Mouse (Mus musculus) hindbrain, postnatal 0 days (tissue): ENCODE measurements at regions not wholly inside any gene's neighbourhood (a gene's known extent, or its start where the extent isn't known, plus 50 kb on each side); places are given as distances from the start of the nearest gene placed in this dataset.
"Not testable (repeated sequence)": the region's sequence is repeated elsewhere in the genome, so short reads cannot be mapped to it uniquely, and the experiment has no call there.

ENCODE experiments used
- ATAC-seq: fragments of 200-750 bp; cut with Nextera tagmentation; 2 replicates; pipeline ENCODE4 v1.8.0; 2017; ENCODE audit warnings: mild to moderate bottlenecking, moderate TSS enrichment, moderate library complexity
- DNase-seq: peaks from one replicate; pipeline ENCODE4 v3.0.0-alpha.2; 2015; ENCODE audit warnings: low spot score
- H3K27ac ChIP-seq: fragments of 300-500 bp; sonication (generic); 2 replicates; pipeline ENCODE4 v1.5.1; 2014; ENCODE audit warnings: mild to moderate bottlenecking
- H3K27me3 ChIP-seq: fragments of 300-500 bp; sonication (generic); 2 replicates; pipeline ENCODE4 v1.6.1; 2014; ENCODE audit warnings: low read length, mixed read lengths; ENCODE audit not compliant: insufficient read depth
- H3K36me3 ChIP-seq: fragments of 300-500 bp; sonication (generic); 2 replicates; pipeline ENCODE4 v1.6.1; 2014; ENCODE audit warnings: low read length, mixed read lengths; ENCODE audit not compliant: insufficient read depth
- H3K4me1 ChIP-seq: fragments of 300-500 bp; sonication (generic); 2 replicates; pipeline ENCODE4 v1.6.1; 2014; ENCODE audit warnings: antibody characterized with exemption, low read length, mixed read lengths; ENCODE audit not compliant: insufficient read depth
- H3K4me2 ChIP-seq: fragments of 300-500 bp; sonication (generic); 2 replicates; pipeline ENCODE4 v1.6.1; 2014; ENCODE audit warnings: low read depth, mild to moderate bottlenecking, low read length, moderate library complexity, mixed read lengths
- H3K4me3 ChIP-seq: fragments of 300-500 bp; sonication (generic); 2 replicates; pipeline ENCODE4 v1.5.1; 2014; ENCODE audit warnings: low read length
- H3K9ac ChIP-seq: fragments of 300-500 bp; sonication (generic); replicated peaks from 2 replicates; pipeline ENCODE4 v1.6.1; 2014; ENCODE audit warnings: mild to moderate bottlenecking, low read length, moderate library complexity, mixed read lengths
- H3K9me3 ChIP-seq: fragments of 300-500 bp; sonication (generic); 2 replicates; pipeline ENCODE4 v1.6.1; 2016; ENCODE audit warnings: low read length, mixed read lengths
- CTCF ChIP-seq: IDR thresholded peaks from 2 replicates; pipeline ENCODE4 v1.5.1; 2016; ENCODE audit warnings: antibody characterized with exemption, control low read depth, low read depth
- WGBS: fragments of 180-500 bp; shearing (Covaris S2); extraction: QIAGEN DNeasy Blood & Tissue Kit; methylation state at CpG from one replicate; pipeline ENCODE4 v1.1.7; 2014; 5-methylcytosine and 5-hydroxymethylcytosine counted together

GRCm38 (mm10) chr5:68353211-68353610 lies 321.6 kb downstream of the Grxcr1 start:
- DNase-seq: peak; percentile 46
- Histone ChIP-seq H3K9me3 (no peaks in the 10 kb centered on the region), H3K4me1 (no peaks in the 10 kb centered on the region), H3K4me2 (no peak overlapping the region), H3K9ac (no peak overlapping the region), H3K36me3 (no peaks in the 10 kb centered on the region), H3K27ac (no peak overlapping the region), H3K4me3 (no peak overlapping the region), H3K27me3 (no peaks in the 10 kb centered on the region)
- WGBS: 64% methylated on average over 4 of the region's 4 CpGs
- peak; percentile 83; the same call in 1 of the 2 replicates for ATAC-seq
- no peak for TF ChIP-seq CTCF

DNA sequence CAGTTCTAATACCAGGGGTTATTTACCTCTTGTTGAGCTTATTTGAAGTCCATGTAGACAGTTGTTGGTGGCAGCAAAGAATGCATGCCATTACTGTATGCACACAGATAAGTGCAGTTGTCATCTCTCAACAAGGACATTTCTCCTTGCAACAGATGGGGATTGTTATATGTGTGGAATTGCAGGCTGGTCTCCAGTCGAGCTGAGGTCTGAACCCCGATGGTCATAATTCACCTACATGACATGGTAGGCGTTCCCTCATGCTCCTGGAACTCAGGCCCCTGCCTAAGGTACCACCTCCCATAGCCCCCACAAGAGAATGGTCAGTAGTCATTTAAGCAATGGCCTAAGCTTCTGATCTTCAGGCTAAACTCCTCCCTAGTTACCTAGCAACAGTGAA lies 322.2 kb downstream of the Grxcr1 start:
- H3K9me3 ChIP-seq, DNase-seq, H3K27me3 ChIP-seq, H3K36me3 ChIP-seq, H3K27ac ChIP-seq, H3K4me1 ChIP-seq, H3K9ac ChIP-seq, ATAC-seq, H3K4me3 ChIP-seq, H3K4me2 ChIP-seq: not testable (repeated sequence)
- 67% methylated on average over 3 of the region's 3 CpGs for WGBS

- H3K27ac ChIP-seq: no peak overlapping the region
- no peaks in the 10 kb centered on the region for H3K36me3 ChIP-seq
- H3K4me3 ChIP-seq: no peak overlapping the region
- ATAC-seq (0 out of 2 replicates have a peak, but pooled peaks have one; percentile 21), DNase-seq (no peak)
- no peak overlapping the region for H3K9ac ChIP-seq
- 81% methylated on average over 3 of the region's 3 CpGs for WGBS
- no peaks in the 10 kb centered on the region for H3K27me3 ChIP-seq
- H3K9me3 ChIP-seq: no peaks in the 10 kb centered on the region
- H3K4me1 ChIP-seq: no peaks in the 10 kb centered on the region
- no peak for TF ChIP-seq CTCF
- no peak overlapping the region for H3K4me2 ChIP-seq
Measured at GRCm38 (mm10) chr5:68361581-68362211, 330.1 kb downstream of the Grxcr1 start.

GRCm38 (mm10) chr5:68373082-68373481 lies 341.4 kb downstream of the Grxcr1 start:
- Histone ChIP-seq H3K36me3 (no peaks in the 10 kb centered on the region), H3K4me3 (no peak overlapping the region), H3K9ac (no peak overlapping the region), H3K4me2 (no peak overlapping the region), H3K27ac (no peak overlapping the region), H3K4me1 (no peaks in the 10 kb centered on the region), H3K27me3 (no peaks in the 10 kb centered on the region), H3K9me3 (no peaks in the 10 kb centered on the region)
- no peak for TF ChIP-seq CTCF
- DNase-seq (no peak), ATAC-seq (no peak)
- WGBS: 72% methylated on average over 2 of the region's 2 CpGs
